Mouse (Mus musculus) liver, embryonic 16.5 days (tissue): ENCODE results near the gene Cyp51. TPM values are rescaled to one million over a fixed set of nuclear protein-coding genes. Genes with fewer than 3 reads are reported as not detected.
"Not testable (repeated sequence)": the region's sequence is repeated elsewhere in the genome, so short reads cannot be mapped to it uniquely, and the experiment has no call there.

ENCODE experiments used
- ATAC-seq: fragments of 200-750 bp; cut with Nextera tagmentation; 2 replicates; pipeline ENCODE4 v1.8.0; 2017; ENCODE audit warnings: low read depth, mild to moderate bottlenecking, moderate number of reproducible peaks, moderate library complexity
- H3K27ac ChIP-seq: fragments of 300-500 bp; sonication (generic); 2 replicates; pipeline ENCODE4 v1.5.1; 2014; ENCODE audit warnings: mild to moderate bottlenecking, low read length
- H3K27me3 ChIP-seq: fragments of 300-500 bp; sonication (generic); 2 replicates; pipeline ENCODE4 v1.6.1; 2014; ENCODE audit warnings: low read depth, low read length, mixed read lengths; ENCODE audit not compliant: control insufficient read depth, insufficient read depth
- H3K36me3 ChIP-seq: fragments of 300-500 bp; sonication (generic); 2 replicates; pipeline ENCODE4 v1.6.1; 2014; ENCODE audit warnings: mild to moderate bottlenecking; ENCODE audit not compliant: control insufficient read depth, insufficient read depth
- H3K4me1 ChIP-seq: fragments of 300-500 bp; sonication (generic); 2 replicates; pipeline ENCODE4 v1.6.1; 2014; ENCODE audit warnings: low read depth, low read length, mixed read lengths; ENCODE audit not compliant: control insufficient read depth
- H3K4me2 ChIP-seq: fragments of 300-500 bp; sonication (generic); 2 replicates; pipeline ENCODE4 v1.6.1; 2014; ENCODE audit warnings: low read depth, low read length, mixed read lengths
- H3K4me3 ChIP-seq: fragments of 300-500 bp; sonication (generic); 2 replicates; pipeline ENCODE4 v1.5.1; 2014; ENCODE audit warnings: low read depth, mild to moderate bottlenecking, low read length
- H3K9ac ChIP-seq: fragments of 300-500 bp; sonication (generic); 2 replicates; pipeline ENCODE4 v1.6.1; 2014; ENCODE audit warnings: low read depth, low read length
- H3K9me3 ChIP-seq: fragments of 300-500 bp; sonication (generic); replicated peaks from 2 replicates; pipeline ENCODE4 v1.6.1; 2016; ENCODE audit warnings: low read length; ENCODE audit not compliant: control insufficient read depth
- WGBS: fragments of 180-500 bp; shearing (Covaris S2); extraction: QIAGEN DNeasy Blood & Tissue Kit; methylation state at CpG from one replicate; pipeline ENCODE4 v1.1.7; 2014; ENCODE audit not compliant: insufficient replicate concordance; 5-methylcytosine and 5-hydroxymethylcytosine counted together
- polyA plus RNA-seq: library from polyadenylated mRNA; unstranded; fragments of >200 nt; fragmentation: Nextera tagmentation; extraction: Ambion mirVana; gene quantifications from 2 replicates; pipeline ENCODE4 v1.2.1, GENCODE M21; 2015

Cyp51 gene
- polyA plus RNA-seq: 62.3 and 64.9 TPM in 2 replicates

- Histone ChIP-seq H3K27ac (peak within 1 kb of the TSS; percentile 88), H3K9me3 (no peaks in the 10 kb centered on the region), H3K4me3 (peak within 1 kb of the TSS; percentile 87), H3K36me3 (peaks cover 5% of the 10 kb centered on the region; the same call in 1 of the 2 replicates), H3K4me1 (peaks cover 3% of the 10 kb centered on the region), H3K27me3 (no peaks in the 10 kb centered on the region), H3K9ac (peak within 1 kb of the TSS; percentile 76), H3K4me2 (peak within 1 kb of the TSS; percentile 96)
- under 1% methylated on average over 59 of the region's 59 CpGs for WGBS
- peak; percentile 96 for ATAC-seq
Observed at GRCm38 (mm10) chr5:4104341-4105040, at the start of gene Cyp51. Cyp51 (minus strand) TSS chr5:4104746.

- no peak overlapping the region for H3K9ac ChIP-seq
- no peaks in the 10 kb centered on the region for H3K9me3 ChIP-seq
- no peak overlapping the region for H3K27ac ChIP-seq
- ATAC-seq: no peak
- H3K4me1 ChIP-seq: no peaks in the 10 kb centered on the region
- no peaks in the 10 kb centered on the region for H3K27me3 ChIP-seq
- no peak overlapping the region for H3K4me3 ChIP-seq
- H3K4me2 ChIP-seq: no peak overlapping the region
- H3K36me3 ChIP-seq: no peaks in the 10 kb centered on the region
- WGBS: 73% methylated on average over 5 of the region's 5 CpGs
Observed at GRCm38 (mm10) chr5:4112570-4113098, 8.1 kb upstream of the Cyp51 start.

- not testable (repeated sequence) for H3K4me3 ChIP-seq, H3K9me3 ChIP-seq, H3K27me3 ChIP-seq, H3K9ac ChIP-seq, H3K27ac ChIP-seq, H3K4me2 ChIP-seq, H3K4me1 ChIP-seq, ATAC-seq, H3K36me3 ChIP-seq
- 54% methylated on average over 7 of the region's 7 CpGs for WGBS
Observed at GRCm38 (mm10) chr5:4107056-4107455, 2.5 kb upstream of the Cyp51 start.

- Histone ChIP-seq H3K36me3 (peaks cover 5% of the 10 kb centered on the region; the same call in 1 of the 2 replicates), H3K27me3 (no peaks in the 10 kb centered on the region), H3K4me3 (no peak overlapping the region), H3K4me1 (peaks cover 3% of the 10 kb centered on the region), H3K27ac (no peak overlapping the region), H3K4me2 (no peak overlapping the region), H3K9ac (no peak overlapping the region), H3K9me3 (no peaks in the 10 kb centered on the region)
- 80% methylated on average over 2 of the region's 2 CpGs for WGBS
- ATAC-seq: no peak
Observed at GRCm38 (mm10) chr5:4105651-4106186, 1.2 kb upstream of the Cyp51 start.

- 1% methylated on average over 40 of the region's 41 CpGs for WGBS
- peak; percentile 7; the same call in 1 of the 2 replicates for ATAC-seq
Observed at GRCm38 (mm10) chr5:4103626-4104340, 763 bp downstream of the Cyp51 start.

GRCm38 (mm10) chr5:4101770-4102169 lies 2.8 kb downstream of the Cyp51 start:
- ATAC-seq: no peak
- no peaks in the 10 kb centered on the region for H3K9me3 ChIP-seq
- no peak overlapping the region for H3K9ac ChIP-seq
- peaks cover 5% of the 10 kb centered on the region; the same call in 1 of the 2 replicates for H3K36me3 ChIP-seq
- WGBS: 82% methylated on average over 2 of the region's 2 CpGs
- H3K27ac ChIP-seq: no peak overlapping the region
- no peaks in the 10 kb centered on the region for H3K27me3 ChIP-seq
- H3K4me2 ChIP-seq: no peak overlapping the region
- no peak overlapping the region for H3K4me3 ChIP-seq
- peaks cover 3% of the 10 kb centered on the region for H3K4me1 ChIP-seq

More at GRCm38 (mm10) chr5:4103626-4104340, 763 bp downstream of the Cyp51 start:
- H3K4me2 ChIP-seq: peak overlapping the region; percentile 96
- peak overlapping the region; percentile 76 for H3K9ac ChIP-seq
- peaks cover 3% of the 10 kb centered on the region for H3K4me1 ChIP-seq
- no peaks in the 10 kb centered on the region for H3K9me3 ChIP-seq
- peak overlapping the region; percentile 88 for H3K27ac ChIP-seq
- H3K27me3 ChIP-seq: no peaks in the 10 kb centered on the region
- H3K4me3 ChIP-seq: peak overlapping the region; percentile 87
- H3K36me3 ChIP-seq: peaks cover 5% of the 10 kb centered on the region; the same call in 1 of the 2 replicates

GRCm38 (mm10) chr5:4101031-4101430 lies 3.5 kb downstream of the Cyp51 start:
- no peaks in the 10 kb centered on the region for H3K9me3 ChIP-seq
- 81% methylated on average over 4 of the region's 4 CpGs for WGBS
- H3K4me2 ChIP-seq: no peak overlapping the region
- no peak overlapping the region for H3K4me3 ChIP-seq
- peaks cover 3% of the 10 kb centered on the region for H3K4me1 ChIP-seq
- H3K9ac ChIP-seq: no peak overlapping the region
- no peak overlapping the region for H3K27ac ChIP-seq
- peaks cover 5% of the 10 kb centered on the region; the same call in 1 of the 2 replicates for H3K36me3 ChIP-seq
- no peak for ATAC-seq
- no peaks in the 10 kb centered on the region for H3K27me3 ChIP-seq

GRCm38 (mm10) chr5:4094471-4094870 lies 10.1 kb downstream of the Cyp51 start:
- WGBS: 82% methylated on average over 5 of the region's 5 CpGs
- no peak for ATAC-seq
- Histone ChIP-seq H3K4me1 (no peaks in the 10 kb centered on the region), H3K9me3 (no peaks in the 10 kb centered on the region), H3K4me2 (no peak overlapping the region), H3K9ac (no peak overlapping the region), H3K27me3 (no peaks in the 10 kb centered on the region), H3K36me3 (peaks cover 8% of the 10 kb centered on the region), H3K4me3 (no peak overlapping the region), H3K27ac (no peak overlapping the region)
